Mouse (Mus musculus): Measurements from ENCODE around the gene Wdr89. TPM values are rescaled to one million over a fixed set of nuclear protein-coding genes. Genes with fewer than 3 reads are reported as not detected.

The Wdr89 gene
- polyA plus RNA-seq, 1 experiment: 1.2 TPM

- Histone ChIP-seq H3K9me3 (ENCODE audit: control insufficient read depth, low read length) (no peaks in the 10 kb centered on the region), H3K27me3 (ENCODE audit: control insufficient read depth) (no peaks in the 10 kb centered on the region), H3K36me3 (ENCODE audit: control insufficient read depth) (no peaks in the 10 kb centered on the region), H3K4me1 (ENCODE audit: control insufficient read depth) (peaks cover 3% of the 10 kb centered on the region), H3K4me3 (replicated peaks) (no peak overlapping the region)
- TF ChIP-seq GATA1 (IDR thresholded peaks at IDR 0.05; ENCODE audit: low read length): no peak
Observed at GRCm38 (mm10) chr12:75658403-75658802, 10.9 kb downstream of the Wdr89 start.

- no peaks in the 10 kb centered on the region for H3K27me3 ChIP-seq (ENCODE audit: control insufficient read depth)
- no peaks in the 10 kb centered on the region for H3K9me3 ChIP-seq (ENCODE audit: control insufficient read depth, low read length)
- TF ChIP-seq GATA1 (IDR thresholded peaks at IDR 0.05; ENCODE audit: low read length) (no peak), TAL1 (IDR thresholded peaks at IDR 0.05; ENCODE audit: low read length) (no peak)
- no peaks in the 10 kb centered on the region for H3K36me3 ChIP-seq (ENCODE audit: control insufficient read depth)
- no peak overlapping the region for H3K4me3 ChIP-seq (replicated peaks)
- peaks cover 3% of the 10 kb centered on the region for H3K4me1 ChIP-seq (ENCODE audit: control insufficient read depth)
Observed at GRCm38 (mm10) chr12:75656580-75656979, 12.8 kb downstream of the Wdr89 start.

GRCm38 (mm10) chr12:75654247-75654801 lies 15.0 kb downstream of the Wdr89 start:
- H3K9me3 ChIP-seq (ENCODE audit: control insufficient read depth, low read length): peaks cover 2% of the 10 kb centered on the region; the same call in 1 of the 2 replicates
- TF ChIP-seq TAL1 (IDR thresholded peaks at IDR 0.05; ENCODE audit: low read length) (no peak), GATA1 (IDR thresholded peaks at IDR 0.05; ENCODE audit: low read length) (no peak)
- no peaks in the 10 kb centered on the region; the same call in 1 of the 2 replicates for H3K36me3 ChIP-seq (ENCODE audit: control insufficient read depth)
- H3K4me1 ChIP-seq (ENCODE audit: control insufficient read depth): peaks cover 3% of the 10 kb centered on the region
- H3K4me3 ChIP-seq (replicated peaks): no peak overlapping the region
- H3K27me3 ChIP-seq (ENCODE audit: control insufficient read depth): no peaks in the 10 kb centered on the region

- no peaks in the 10 kb centered on the region; the same call in 1 of the 2 replicates for H3K4me1 ChIP-seq (ENCODE audit: control insufficient read depth)
Observed at GRCm38 (mm10) chr12:75649706-75650093, 19.6 kb downstream of the Wdr89 start.

GRCm38 (mm10) chr12:75649058-75649705 lies 20.2 kb downstream of the Wdr89 start:
- Histone ChIP-seq H3K36me3 (ENCODE audit: control insufficient read depth) (no peaks in the 10 kb centered on the region; the same call in 1 of the 2 replicates), H3K4me1 (ENCODE audit: control insufficient read depth) (no peaks in the 10 kb centered on the region; the same call in 1 of the 2 replicates), H3K27me3 (ENCODE audit: control insufficient read depth) (no peaks in the 10 kb centered on the region), H3K4me3 (replicated peaks) (no peak overlapping the region), H3K9me3 (ENCODE audit: control insufficient read depth, low read length) (peaks cover 2% of the 10 kb centered on the region; the same call in 1 of the 2 replicates)
- TF ChIP-seq GATA1 (IDR thresholded peaks at IDR 0.05; ENCODE audit: low read length) (no peak), TAL1 (IDR thresholded peaks at IDR 0.05; ENCODE audit: low read length) (no peak)

More at GRCm38 (mm10) chr12:75649706-75650093, 19.6 kb downstream of the Wdr89 start:
- no peaks in the 10 kb centered on the region for H3K27me3 ChIP-seq (ENCODE audit: control insufficient read depth)
- no peaks in the 10 kb centered on the region; the same call in 1 of the 2 replicates for H3K36me3 ChIP-seq (ENCODE audit: control insufficient read depth)
- peaks cover 2% of the 10 kb centered on the region; the same call in 1 of the 2 replicates for H3K9me3 ChIP-seq (ENCODE audit: control insufficient read depth, low read length)
- no peak overlapping the region for H3K4me3 ChIP-seq (replicated peaks)
- no peak for TF ChIP-seq GATA1 (IDR thresholded peaks at IDR 0.05; ENCODE audit: low read length)
- TF ChIP-seq TAL1 (IDR thresholded peaks at IDR 0.05; ENCODE audit: low read length): no peak

GRCm38 (mm10) chr12:75648281-75648680 lies 21.1 kb downstream of the Wdr89 start:
- no peak overlapping the region for H3K4me3 ChIP-seq (replicated peaks)
- TF ChIP-seq GATA1 (IDR thresholded peaks at IDR 0.05; ENCODE audit: low read length) (no peak), TAL1 (IDR thresholded peaks at IDR 0.05; ENCODE audit: low read length) (no peak)
- peaks cover 2% of the 10 kb centered on the region; the same call in 1 of the 2 replicates for H3K9me3 ChIP-seq (ENCODE audit: control insufficient read depth, low read length)
- no peaks in the 10 kb centered on the region; the same call in 1 of the 2 replicates for H3K36me3 ChIP-seq (ENCODE audit: control insufficient read depth)
- H3K27me3 ChIP-seq (ENCODE audit: control insufficient read depth): no peaks in the 10 kb centered on the region
- no peaks in the 10 kb centered on the region; the same call in 1 of the 2 replicates for H3K4me1 ChIP-seq (ENCODE audit: control insufficient read depth)

- Histone ChIP-seq H3K9me3 (ENCODE audit: control insufficient read depth, low read length) (peaks cover 2% of the 10 kb centered on the region; the same call in 1 of the 2 replicates), H3K4me1 (ENCODE audit: control insufficient read depth) (no peaks in the 10 kb centered on the region; the same call in 1 of the 2 replicates), H3K4me3 (replicated peaks) (no peak overlapping the region), H3K36me3 (ENCODE audit: control insufficient read depth) (no peaks in the 10 kb centered on the region; the same call in 1 of the 2 replicates), H3K27me3 (ENCODE audit: control insufficient read depth) (no peaks in the 10 kb centered on the region)
- TF ChIP-seq TAL1 (IDR thresholded peaks at IDR 0.05; ENCODE audit: low read length) (no peak), GATA1 (IDR thresholded peaks at IDR 0.05; ENCODE audit: low read length) (no peak)
Observed at GRCm38 (mm10) chr12:75647663-75648062, 21.7 kb downstream of the Wdr89 start.

GRCm38 (mm10) chr12:75645780-75646179 lies 23.6 kb downstream of the Wdr89 start:
- no peaks in the 10 kb centered on the region for H3K27me3 ChIP-seq (ENCODE audit: control insufficient read depth)
- H3K4me1 ChIP-seq (ENCODE audit: control insufficient read depth): no peaks in the 10 kb centered on the region; the same call in 1 of the 2 replicates
- H3K4me3 ChIP-seq (replicated peaks): no peak overlapping the region
- no peak for TF ChIP-seq TAL1 (IDR thresholded peaks at IDR 0.05; ENCODE audit: low read length)
- TF ChIP-seq GATA1 (IDR thresholded peaks at IDR 0.05; ENCODE audit: low read length): no peak
- peaks cover 2% of the 10 kb centered on the region; the same call in 1 of the 2 replicates for H3K9me3 ChIP-seq (ENCODE audit: control insufficient read depth, low read length)
- H3K36me3 ChIP-seq (ENCODE audit: control insufficient read depth): no peaks in the 10 kb centered on the region; the same call in 1 of the 2 replicates

- H3K36me3 ChIP-seq (ENCODE audit: control insufficient read depth): no peaks in the 10 kb centered on the region
- no peak for TF ChIP-seq TAL1 (IDR thresholded peaks at IDR 0.05; ENCODE audit: low read length)
- TF ChIP-seq GATA1 (IDR thresholded peaks at IDR 0.05; ENCODE audit: low read length): no peak
- no peaks in the 10 kb centered on the region for H3K9me3 ChIP-seq (ENCODE audit: control insufficient read depth, low read length)
- no peaks in the 10 kb centered on the region for H3K27me3 ChIP-seq (ENCODE audit: control insufficient read depth)
- H3K4me3 ChIP-seq (replicated peaks): no peak overlapping the region
- peaks cover 11% of the 10 kb centered on the region for H3K4me1 ChIP-seq (ENCODE audit: control insufficient read depth)
Observed at GRCm38 (mm10) chr12:75641726-75642125, 27.6 kb downstream of the Wdr89 start.
